Mouse (Mus musculus): Measurements from ENCODE around the gene Borcs6. TPM values are rescaled to one million over a fixed set of nuclear protein-coding genes. Genes with fewer than 3 reads are reported as not detected.
A peak's percentile ranks its signal among the peaks of the same experiment; 100 is the strongest.

Gene Borcs6
- polyA plus RNA-seq, 1 experiment from 2014 or later, result 5.4 TPM

- Histone ChIP-seq H3K27ac (ENCODE audit: low read depth) (peak overlapping the region; percentile 79), H3K4me2 (ENCODE audit: low read depth, low read length) (peak overlapping the region; percentile 72), H3K27me3 (ENCODE audit: insufficient read depth, low read length) (no peaks in the 10 kb centered on the region), H3K9ac (replicated peaks) (no peak overlapping the region; the same call in 1 of the 2 replicates), H3K36me3 (replicated peaks; ENCODE audit: insufficient read depth, low read length) (no peaks in the 10 kb centered on the region), H3K9me3 (ENCODE audit: low read length) (no peaks in the 10 kb centered on the region), H3K4me1 (ENCODE audit: insufficient read depth) (peaks cover 37% of the 10 kb centered on the region), H3K4me3 (ENCODE audit: low read depth, low read length) (no peak overlapping the region)
- DNase-seq, result no peak
- ATAC-seq, result no peak
- 82% methylated on average over 11 of the region's 11 CpGs for WGBS (ENCODE audit: insufficient replicate concordance)
- TF ChIP-seq CTCF (IDR thresholded peaks at IDR 0.05; ENCODE audit: low read depth) (no peak), EP300 (IDR thresholded peaks at IDR 0.05; ENCODE audit: low read depth) (no peak)
These were observed 12.7 kb downstream of the Borcs6 start for GRCm38 (mm10) chr11:69072234-69072633.

GRCm38 (mm10) chr11:69072666-69073064 is 13.1 kb downstream of the Borcs6 start:
- Histone ChIP-seq H3K9ac (replicated peaks) (peak overlapping the region; percentile 78), H3K27me3 (ENCODE audit: insufficient read depth, low read length) (no peaks in the 10 kb centered on the region), H3K36me3 (replicated peaks; ENCODE audit: insufficient read depth, low read length) (no peaks in the 10 kb centered on the region), H3K4me3 (ENCODE audit: low read depth, low read length) (peak overlapping the region; percentile 27), H3K27ac (ENCODE audit: low read depth) (peak overlapping the region; percentile 79), H3K4me1 (ENCODE audit: insufficient read depth) (peaks cover 33% of the 10 kb centered on the region), H3K4me2 (ENCODE audit: low read depth, low read length) (peak overlapping the region; percentile 72), H3K9me3 (ENCODE audit: low read length) (no peaks in the 10 kb centered on the region)
- no peak for ATAC-seq
- TF ChIP-seq EP300 (IDR thresholded peaks at IDR 0.05; ENCODE audit: low read depth) (no peak), CTCF (IDR thresholded peaks at IDR 0.05; ENCODE audit: low read depth) (no peak)
- no peak for DNase-seq
- 17% methylated on average over 9 of the region's 9 CpGs for WGBS (ENCODE audit: insufficient replicate concordance)

GRCm38 (mm10) chr11:69073065-69073888 is 13.8 kb downstream of the Borcs6 start:
- peak overlapping the region; percentile 72 for H3K4me2 ChIP-seq (ENCODE audit: low read depth, low read length)
- H3K36me3 ChIP-seq (replicated peaks; ENCODE audit: insufficient read depth, low read length), result no peaks in the 10 kb centered on the region
- H3K9ac ChIP-seq (replicated peaks), result peak overlapping the region; percentile 78
- DNase-seq (peak; percentile 82), ATAC-seq (peak; percentile 84)
- no peaks in the 10 kb centered on the region for H3K27me3 ChIP-seq (ENCODE audit: insufficient read depth, low read length)
- peak overlapping the region; percentile 95 for H3K27ac ChIP-seq (ENCODE audit: low read depth)
- under 1% methylated on average over 14 of the region's 14 CpGs for WGBS (ENCODE audit: insufficient replicate concordance)
- TF ChIP-seq EP300 (IDR thresholded peaks at IDR 0.05; ENCODE audit: low read depth) (peak; percentile 80), CTCF (IDR thresholded peaks at IDR 0.05; ENCODE audit: low read depth) (peak; percentile 26)
- H3K9me3 ChIP-seq (ENCODE audit: low read length), result no peaks in the 10 kb centered on the region
- peaks cover 34% of the 10 kb centered on the region for H3K4me1 ChIP-seq (ENCODE audit: insufficient read depth)
- H3K4me3 ChIP-seq (ENCODE audit: low read depth, low read length), result peak overlapping the region; percentile 27

- TF ChIP-seq EP300 (IDR thresholded peaks at IDR 0.05; ENCODE audit: low read depth) (no peak), CTCF (IDR thresholded peaks at IDR 0.05; ENCODE audit: low read depth) (no peak)
- H3K9me3 ChIP-seq (ENCODE audit: low read length), result no peaks in the 10 kb centered on the region
- no peaks in the 10 kb centered on the region for H3K36me3 ChIP-seq (replicated peaks; ENCODE audit: insufficient read depth, low read length)
- no peak for ATAC-seq
- H3K27me3 ChIP-seq (ENCODE audit: insufficient read depth, low read length), result no peaks in the 10 kb centered on the region
- DNase-seq, result no peak
- peak overlapping the region; percentile 95 for H3K27ac ChIP-seq (ENCODE audit: low read depth)
- H3K4me1 ChIP-seq (ENCODE audit: insufficient read depth), result peaks cover 38% of the 10 kb centered on the region
- H3K4me3 ChIP-seq (ENCODE audit: low read depth, low read length), result no peak overlapping the region
- peak overlapping the region; percentile 78 for H3K9ac ChIP-seq (replicated peaks)
- WGBS (ENCODE audit: insufficient replicate concordance), result 57% methylated on average over 6 of the region's 6 CpGs
- no peak overlapping the region for H3K4me2 ChIP-seq (ENCODE audit: low read depth, low read length)
These were observed 14.6 kb downstream of the Borcs6 start for GRCm38 (mm10) chr11:69073951-69074775.

GRCm38 (mm10) chr11:69074776-69075069 is 15.2 kb downstream of the Borcs6 start:
- WGBS (ENCODE audit: insufficient replicate concordance), result 66% methylated on average over 2 of the region's 2 CpGs
- Histone ChIP-seq H3K27me3 (ENCODE audit: insufficient read depth, low read length) (no peaks in the 10 kb centered on the region), H3K4me1 (ENCODE audit: insufficient read depth) (peaks cover 38% of the 10 kb centered on the region), H3K27ac (ENCODE audit: low read depth) (0 out of 2 replicates have a peak overlapping the region, but pooled peaks have one; percentile 30), H3K9ac (replicated peaks) (no peak overlapping the region), H3K4me3 (ENCODE audit: low read depth, low read length) (no peak overlapping the region), H3K36me3 (replicated peaks; ENCODE audit: insufficient read depth, low read length) (no peaks in the 10 kb centered on the region), H3K9me3 (ENCODE audit: low read length) (no peaks in the 10 kb centered on the region), H3K4me2 (ENCODE audit: low read depth, low read length) (no peak overlapping the region)
- no peak for DNase-seq
- TF ChIP-seq CTCF (IDR thresholded peaks at IDR 0.05; ENCODE audit: low read depth) (no peak), EP300 (IDR thresholded peaks at IDR 0.05; ENCODE audit: low read depth) (no peak)
- no peak for ATAC-seq

All from liver, postnatal 0 days (tissue).